Mouse (Mus musculus): ENCODE data around the gene Ptprt. TPM values are rescaled to one million over a fixed set of nuclear protein-coding genes. Genes with fewer than 3 reads are reported as not detected.
"Not testable (repeated sequence)": the region's sequence is repeated elsewhere in the genome, so short reads cannot be mapped to it uniquely, and the experiment has no call there.

Gene Ptprt
- polyA plus RNA-seq, 1 experiment from 2014 or later: 15.7 TPM

GRCm38 (mm10) chr2:162212397-162212796, 448.6 kb downstream of the Ptprt start:
- Histone ChIP-seq H3K4me3 (replicated peaks; ENCODE audit: low read depth, low read length) (no peak overlapping the region), H3K27me3 (ENCODE audit: control insufficient read depth, insufficient read depth, low read length) (no peaks in the 10 kb centered on the region), H3K9ac (replicated peaks; ENCODE audit: low read length) (no peak overlapping the region), H3K4me2 (ENCODE audit: low read length) (no peak overlapping the region), H3K4me1 (ENCODE audit: control insufficient read depth, insufficient read depth, low read length) (no peaks in the 10 kb centered on the region), H3K36me3 (ENCODE audit: control insufficient read depth, insufficient read depth, low read length) (no peaks in the 10 kb centered on the region), H3K27ac (replicated peaks; ENCODE audit: low read depth, low read length) (no peak overlapping the region), H3K9me3 (ENCODE audit: control insufficient read depth, low read length) (no peaks in the 10 kb centered on the region)
- ATAC-seq (ENCODE audit: low FRiP score, low TSS enrichment) (no peak), DNase-seq (peak; percentile 26)
- 6% methylated on average over 2 of the region's 2 CpGs for WGBS

DNA sequence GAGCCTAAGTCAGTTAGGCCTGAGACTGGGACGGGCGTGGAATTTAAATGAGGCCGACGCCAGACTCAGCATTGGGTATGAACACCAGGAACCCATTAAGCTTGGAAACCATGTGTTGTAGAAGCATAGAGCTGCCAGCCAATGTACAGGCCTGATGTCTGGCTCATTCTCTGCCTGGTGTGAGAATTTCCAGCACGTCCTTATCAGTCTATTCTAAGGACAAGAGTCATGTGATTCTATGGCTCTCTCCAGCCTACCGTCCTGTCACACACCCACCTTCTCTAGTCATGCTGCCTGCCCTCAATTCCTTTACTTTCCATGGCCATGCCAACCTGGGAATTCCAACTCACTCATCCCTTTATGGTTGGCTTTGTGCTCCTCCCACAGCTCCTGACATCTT, 450.4 kb downstream of the Ptprt start:
- no peak overlapping the region for H3K4me2 ChIP-seq (ENCODE audit: low read length)
- ATAC-seq (ENCODE audit: low FRiP score, low TSS enrichment) (no peak), DNase-seq (no peak)
- no peak overlapping the region for H3K4me3 ChIP-seq (replicated peaks; ENCODE audit: low read depth, low read length)
- no peaks in the 10 kb centered on the region for H3K4me1 ChIP-seq (ENCODE audit: control insufficient read depth, insufficient read depth, low read length)
- no peaks in the 10 kb centered on the region for H3K27me3 ChIP-seq (ENCODE audit: control insufficient read depth, insufficient read depth, low read length)
- no peaks in the 10 kb centered on the region for H3K36me3 ChIP-seq (ENCODE audit: control insufficient read depth, insufficient read depth, low read length)
- 93% methylated on average over 6 of the region's 6 CpGs for WGBS
- no peak overlapping the region for H3K9ac ChIP-seq (replicated peaks; ENCODE audit: low read length)
- H3K9me3 ChIP-seq (ENCODE audit: control insufficient read depth, low read length): no peaks in the 10 kb centered on the region
- no peak overlapping the region for H3K27ac ChIP-seq (replicated peaks; ENCODE audit: low read depth, low read length)

GRCm38 (mm10) chr2:162197316-162197715, 463.6 kb downstream of the Ptprt start:
- Histone ChIP-seq H3K4me3 (replicated peaks; ENCODE audit: low read depth, low read length) (no peak overlapping the region), H3K27me3 (ENCODE audit: control insufficient read depth, insufficient read depth, low read length) (no peaks in the 10 kb centered on the region), H3K36me3 (ENCODE audit: control insufficient read depth, insufficient read depth, low read length) (no peaks in the 10 kb centered on the region), H3K4me2 (ENCODE audit: low read length) (no peak overlapping the region), H3K9me3 (ENCODE audit: control insufficient read depth, low read length) (no peaks in the 10 kb centered on the region), H3K9ac (replicated peaks; ENCODE audit: low read length) (no peak overlapping the region), H3K27ac (replicated peaks; ENCODE audit: low read depth, low read length) (no peak overlapping the region), H3K4me1 (ENCODE audit: control insufficient read depth, insufficient read depth, low read length) (no peaks in the 10 kb centered on the region)
- 83% methylated on average over 5 of the region's 5 CpGs for WGBS
- ATAC-seq (ENCODE audit: low FRiP score, low TSS enrichment) (no peak), DNase-seq (peak; percentile 15)

DNA sequence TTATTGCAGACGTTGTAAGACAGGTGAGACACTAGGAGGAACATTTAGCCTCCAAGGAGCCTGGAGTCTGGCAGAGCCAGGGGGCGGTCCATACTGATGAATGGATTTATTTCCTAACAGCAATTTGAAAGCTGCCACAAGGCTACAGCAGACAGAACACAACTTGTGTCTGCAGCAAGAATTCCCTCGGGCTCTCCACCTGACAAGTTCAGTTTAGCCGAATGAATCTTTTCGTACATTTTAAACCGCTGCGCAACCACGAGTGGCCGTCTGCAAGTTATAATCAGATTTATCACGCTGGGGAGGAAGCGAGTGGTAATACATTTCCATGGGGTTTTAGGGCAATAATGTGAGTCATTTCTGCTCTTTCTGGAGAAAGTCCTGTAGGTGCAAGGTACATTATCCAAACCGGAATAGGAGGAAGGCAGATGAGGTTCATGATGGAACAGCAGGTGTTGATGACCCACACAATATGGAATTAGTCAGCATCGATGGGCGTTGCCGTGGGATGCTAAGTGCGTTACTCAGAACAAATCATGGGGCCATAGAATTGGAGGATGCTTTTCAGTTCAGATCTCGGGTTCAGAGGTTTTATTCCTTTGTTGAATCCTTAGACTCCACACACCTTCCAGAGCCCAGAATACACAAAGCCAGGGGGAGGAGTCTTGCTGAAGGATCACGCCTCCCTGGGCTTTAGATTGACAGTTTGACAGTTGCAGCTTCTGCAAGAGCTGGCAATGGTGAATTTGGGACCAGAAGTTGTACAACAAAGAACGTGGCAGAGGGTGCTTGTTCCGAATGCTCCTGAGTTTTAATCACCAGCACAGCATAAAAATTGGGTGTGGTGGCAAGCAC, 478.1 kb downstream of the Ptprt start:
- no peak overlapping the region; the same call in 1 of the 2 replicates for H3K27ac ChIP-seq (replicated peaks; ENCODE audit: low read depth, low read length)
- H3K4me3 ChIP-seq (replicated peaks; ENCODE audit: low read depth, low read length): 0 out of 2 replicates have a peak overlapping the region, but pooled peaks have one; percentile 2
- H3K9me3 ChIP-seq (ENCODE audit: control insufficient read depth, low read length): no peaks in the 10 kb centered on the region
- WGBS: 34% methylated on average over 20 of the region's 20 CpGs
- ATAC-seq (ENCODE audit: low FRiP score, low TSS enrichment) (no peak), DNase-seq (peak; percentile 73)
- H3K36me3 ChIP-seq (ENCODE audit: control insufficient read depth, insufficient read depth, low read length): no peaks in the 10 kb centered on the region
- H3K4me2 ChIP-seq (ENCODE audit: low read length): peak overlapping the region; percentile 34
- no peak overlapping the region for H3K9ac ChIP-seq (replicated peaks; ENCODE audit: low read length)
- H3K27me3 ChIP-seq (ENCODE audit: control insufficient read depth, insufficient read depth, low read length): no peaks in the 10 kb centered on the region
- H3K4me1 ChIP-seq (ENCODE audit: control insufficient read depth, insufficient read depth, low read length): peaks cover 8% of the 10 kb centered on the region; the same call in 1 of the 2 replicates

GRCm38 (mm10) chr2:162181826-162182225, 479.1 kb downstream of the Ptprt start:
- Histone ChIP-seq H3K4me2 (ENCODE audit: low read length) (no peak overlapping the region), H3K9ac (replicated peaks; ENCODE audit: low read length) (no peak overlapping the region), H3K27me3 (ENCODE audit: control insufficient read depth, insufficient read depth, low read length) (no peaks in the 10 kb centered on the region), H3K4me1 (ENCODE audit: control insufficient read depth, insufficient read depth, low read length) (peaks cover 8% of the 10 kb centered on the region; the same call in 1 of the 2 replicates), H3K4me3 (replicated peaks; ENCODE audit: low read depth, low read length) (no peak overlapping the region), H3K9me3 (ENCODE audit: control insufficient read depth, low read length) (no peaks in the 10 kb centered on the region), H3K27ac (replicated peaks; ENCODE audit: low read depth, low read length) (no peak overlapping the region), H3K36me3 (ENCODE audit: control insufficient read depth, insufficient read depth, low read length) (no peaks in the 10 kb centered on the region)
- WGBS: 89% methylated on average over 2 of the region's 2 CpGs
- no peak for ATAC-seq (ENCODE audit: low FRiP score, low TSS enrichment)
- DNase-seq: no peak

- Histone ChIP-seq H3K27ac (replicated peaks; ENCODE audit: low read depth, low read length) (no peak overlapping the region), H3K36me3 (ENCODE audit: control insufficient read depth, insufficient read depth, low read length) (no peaks in the 10 kb centered on the region), H3K4me2 (ENCODE audit: low read length) (no peak overlapping the region), H3K9ac (replicated peaks; ENCODE audit: low read length) (no peak overlapping the region), H3K9me3 (ENCODE audit: control insufficient read depth, low read length) (no peaks in the 10 kb centered on the region), H3K4me3 (replicated peaks; ENCODE audit: low read depth, low read length) (no peak overlapping the region), H3K4me1 (ENCODE audit: control insufficient read depth, insufficient read depth, low read length) (no peaks in the 10 kb centered on the region), H3K27me3 (ENCODE audit: control insufficient read depth, insufficient read depth, low read length) (no peaks in the 10 kb centered on the region)
- ATAC-seq (ENCODE audit: low FRiP score, low TSS enrichment) (no peak), DNase-seq (no peak)
- 93% methylated on average over 1 of the region's 1 CpGs for WGBS
Measured at GRCm38 (mm10) chr2:162172529-162172928, 488.4 kb downstream of the Ptprt start.

DNA sequence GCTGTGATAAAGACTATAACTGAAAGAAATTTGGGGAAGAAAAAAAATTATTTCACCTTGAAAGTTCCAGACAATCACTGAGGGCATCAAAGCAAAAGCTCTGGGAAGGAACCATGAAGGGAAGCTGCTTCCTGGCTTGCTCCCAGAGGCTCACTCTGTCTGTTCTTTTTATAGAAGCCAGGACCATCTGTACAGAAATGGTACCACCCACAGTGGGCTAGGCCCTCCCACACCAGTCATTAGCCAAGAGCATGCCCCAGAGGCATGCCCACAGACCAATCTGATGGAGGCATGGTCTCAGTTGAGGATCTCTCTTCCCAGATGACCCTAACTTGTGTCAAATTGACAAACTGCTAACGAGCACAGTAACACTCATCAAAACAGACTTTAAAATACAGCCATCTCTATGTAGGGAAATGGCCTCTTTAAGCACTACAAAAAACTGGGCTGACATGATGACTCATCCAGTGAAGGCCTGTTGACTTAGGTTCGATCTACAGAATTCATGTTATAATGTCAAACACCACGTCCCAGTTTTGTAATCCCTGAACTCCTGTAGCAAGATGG, 519.0 kb downstream of the Ptprt start:
- Histone ChIP-seq H3K4me1 (ENCODE audit: control insufficient read depth, insufficient read depth, low read length) (no peaks in the 10 kb centered on the region), H3K27me3 (ENCODE audit: control insufficient read depth, insufficient read depth, low read length) (no peaks in the 10 kb centered on the region), H3K36me3 (ENCODE audit: control insufficient read depth, insufficient read depth, low read length) (no peaks in the 10 kb centered on the region), H3K4me2 (ENCODE audit: low read length) (no peak overlapping the region), H3K4me3 (replicated peaks; ENCODE audit: low read depth, low read length) (no peak overlapping the region), H3K27ac (replicated peaks; ENCODE audit: low read depth, low read length) (no peak overlapping the region), H3K9ac (replicated peaks; ENCODE audit: low read length) (no peak overlapping the region), H3K9me3 (ENCODE audit: control insufficient read depth, low read length) (no peaks in the 10 kb centered on the region)
- WGBS: 90% methylated on average over 3 of the region's 3 CpGs
- ATAC-seq (ENCODE audit: low FRiP score, low TSS enrichment) (no peak), DNase-seq (no peak)

GRCm38 (mm10) chr2:162136176-162136575, 524.8 kb downstream of the Ptprt start:
- 99% methylated on average over 3 of the region's 3 CpGs for WGBS
- H3K4me1 ChIP-seq (ENCODE audit: control insufficient read depth, insufficient read depth, low read length); H3K9me3 ChIP-seq (ENCODE audit: control insufficient read depth, low read length); H3K9ac ChIP-seq (replicated peaks; ENCODE audit: low read length); H3K27ac ChIP-seq (replicated peaks; ENCODE audit: low read depth, low read length); H3K36me3 ChIP-seq (ENCODE audit: control insufficient read depth, insufficient read depth, low read length); ATAC-seq (ENCODE audit: low FRiP score, low TSS enrichment); H3K4me3 ChIP-seq (replicated peaks; ENCODE audit: low read depth, low read length); DNase-seq; H3K27me3 ChIP-seq (ENCODE audit: control insufficient read depth, insufficient read depth, low read length); H3K4me2 ChIP-seq (ENCODE audit: low read length): not testable (repeated sequence)
